Mouse (Mus musculus) forebrain, embryonic 12.5 days (tissue): Measurements from ENCODE around the gene BB287469. TPM values are rescaled to one million over a fixed set of nuclear protein-coding genes. Genes with fewer than 3 reads are reported as not detected.

ENCODE experiments used
- polyA plus RNA-seq: library from polyadenylated mRNA; unstranded; fragments of >200 nt; fragmentation: Nextera tagmentation; extraction: Ambion mirVana; gene quantifications from 2 replicates; pipeline ENCODE4 v1.2.1, GENCODE M21; 2016

BB287469 gene
- polyA plus RNA-seq, 1 experiment from 2014 or later, result not detected

Other genes with a start within 250 kb of the BB287469 start
- not detected in 2 replicates for gene Oog1, start 213.9 kb upstream of the BB287469 start, polyA plus RNA-seq
- gene Gm4027, start 197.7 kb upstream of the BB287469 start, polyA plus RNA-seq, result not detected in 2 replicates
- gene Gm16381, start 172.0 kb upstream of the BB287469 start, polyA plus RNA-seq, result not detected in 2 replicates
- not detected in 2 replicates for gene Gm21319, start 40.8 kb upstream of the BB287469 start, polyA plus RNA-seq
- gene Gm21936, start 21.1 kb upstream of the BB287469 start, polyA plus RNA-seq, result not detected in 2 replicates
- not detected in 2 replicates for gene Gm2001, start 25.8 kb downstream of the BB287469 start, polyA plus RNA-seq
- gene Gm2016, start 57.5 kb downstream of the BB287469 start, polyA plus RNA-seq, result not detected in 2 replicates
- gene Gm2022, start 78.8 kb downstream of the BB287469 start, polyA plus RNA-seq, result not detected in 2 replicates
- not detected in 2 replicates for gene Gm2035, start 103.3 kb downstream of the BB287469 start, polyA plus RNA-seq
- not detected in 2 replicates for gene Gm2042, start 137.5 kb downstream of the BB287469 start, polyA plus RNA-seq
- gene Gm2075, start 195.3 kb downstream of the BB287469 start, polyA plus RNA-seq, result not detected in 2 replicates
- not detected in 2 replicates for gene Gm6803, start 202.2 kb downstream of the BB287469 start, polyA plus RNA-seq
- not detected in 2 replicates for gene Gm2056, start 210.4 kb downstream of the BB287469 start, polyA plus RNA-seq